Mouse (Mus musculus) lung, embryonic 16.5 days (tissue): ENCODE measurements at regions not wholly inside any gene's neighbourhood (a gene's known extent, or its start where the extent isn't known, plus 50 kb on each side); places are given as distances from the start of the nearest gene placed in this dataset.
"Not testable (repeated sequence)": the region's sequence is repeated elsewhere in the genome, so short reads cannot be mapped to it uniquely, and the experiment has no call there.

Experiments
- ATAC-seq: fragments of 200-750 bp; cut with Nextera tagmentation; 2 replicates; pipeline ENCODE4 v1.8.0; 2017; ENCODE audit warnings: low read depth, mild to moderate bottlenecking, moderate library complexity
- H3K27ac ChIP-seq: fragments of 300-500 bp; sonication (generic); 2 replicates; pipeline ENCODE4 v1.5.1; 2014; ENCODE audit warnings: mild to moderate bottlenecking, control low read depth, low read length
- H3K27me3 ChIP-seq: fragments of 300-500 bp; sonication (generic); 2 replicates; pipeline ENCODE4 v1.6.1; 2014; ENCODE audit warnings: low read depth, low read length, mixed read lengths; ENCODE audit not compliant: control insufficient read depth, insufficient read depth
- H3K36me3 ChIP-seq: fragments of 300-500 bp; sonication (generic); 2 replicates; pipeline ENCODE4 v1.6.1; 2014; ENCODE audit warnings: low read length; ENCODE audit not compliant: control insufficient read depth, insufficient read depth
- H3K4me1 ChIP-seq: fragments of 300-500 bp; sonication (generic); replicated peaks from 2 replicates; pipeline ENCODE4 v1.6.1; 2014; ENCODE audit warnings: low read length, mixed read lengths; ENCODE audit not compliant: control insufficient read depth, insufficient read depth
- H3K4me2 ChIP-seq: fragments of 300-500 bp; sonication (generic); 2 replicates; pipeline ENCODE4 v1.6.1; 2014; ENCODE audit warnings: low read depth, low read length, control low read depth
- H3K4me3 ChIP-seq: fragments of 300-500 bp; sonication (generic); 2 replicates; pipeline ENCODE4 v1.5.1; 2014; ENCODE audit warnings: mild to moderate bottlenecking, low read length, control low read depth
- H3K9ac ChIP-seq: fragments of 300-500 bp; sonication (generic); 2 replicates; pipeline ENCODE4 v1.6.1; 2014; ENCODE audit warnings: low read length, control low read depth
- H3K9me3 ChIP-seq: fragments of 300-500 bp; sonication (generic); 2 replicates; pipeline ENCODE4 v1.6.1; 2016; ENCODE audit warnings: low read length; ENCODE audit not compliant: control insufficient read depth
- WGBS: fragments of 180-500 bp; shearing (Covaris S2); extraction: QIAGEN DNeasy Blood & Tissue Kit; methylation state at CpG from one replicate; pipeline ENCODE4 v1.1.7; 2014; 5-methylcytosine and 5-hydroxymethylcytosine counted together

GRCm38 (mm10) chr1:189127367-189127766 lies 119.7 kb upstream of the Kctd3 start:
- Histone ChIP-seq H3K4me1 (no peaks in the 10 kb centered on the region), H3K9ac (no peak overlapping the region), H3K4me3 (no peak overlapping the region), H3K27ac (no peak overlapping the region), H3K4me2 (no peak overlapping the region), H3K36me3 (no peaks in the 10 kb centered on the region), H3K27me3 (no peaks in the 10 kb centered on the region), H3K9me3 (no peaks in the 10 kb centered on the region)
- WGBS = 58% methylated on average over 5 of the region's 5 CpGs
- ATAC-seq = no peak

- H3K27me3 ChIP-seq = no peaks in the 10 kb centered on the region
Measured at GRCm38 (mm10) chr1:189119941-189120735, 112.5 kb upstream of the Kctd3 start.

GRCm38 (mm10) chr1:189119005-189119404 lies 111.4 kb upstream of the Kctd3 start:
- H3K4me1 ChIP-seq, H3K36me3 ChIP-seq, H3K4me3 ChIP-seq, H3K27me3 ChIP-seq, H3K9ac ChIP-seq, H3K9me3 ChIP-seq, H3K4me2 ChIP-seq, H3K27ac ChIP-seq: not testable (repeated sequence)
- 38% methylated on average over 1 of the region's 1 CpGs for WGBS
- ATAC-seq = peak; percentile 75

More at GRCm38 (mm10) chr1:189119941-189120735, 112.5 kb upstream of the Kctd3 start:
- peak; percentile 42 for ATAC-seq
- 55% methylated on average over 6 of the region's 6 CpGs for WGBS
- no peak overlapping the region for H3K4me3 ChIP-seq
- H3K9me3 ChIP-seq = no peaks in the 10 kb centered on the region
- H3K27ac ChIP-seq = no peak overlapping the region
- no peaks in the 10 kb centered on the region for H3K36me3 ChIP-seq
- H3K9ac ChIP-seq = no peak overlapping the region
- no peak overlapping the region for H3K4me2 ChIP-seq
- H3K4me1 ChIP-seq = no peaks in the 10 kb centered on the region

GRCm38 (mm10) chr1:189118582-189118981 lies 110.9 kb upstream of the Kctd3 start:
- Histone ChIP-seq H3K4me1 (no peaks in the 10 kb centered on the region), H3K9ac (no peak overlapping the region), H3K27ac (no peak overlapping the region; the same call in 1 of the 2 replicates), H3K27me3 (no peaks in the 10 kb centered on the region), H3K4me3 (no peak overlapping the region), H3K36me3 (no peaks in the 10 kb centered on the region), H3K4me2 (no peak overlapping the region), H3K9me3 (no peaks in the 10 kb centered on the region)
- 19% methylated on average over 5 of the region's 5 CpGs for WGBS
- peak; percentile 79 for ATAC-seq

- Histone ChIP-seq H3K27ac (no peak overlapping the region), H3K4me2 (no peak overlapping the region), H3K36me3 (no peaks in the 10 kb centered on the region), H3K27me3 (no peaks in the 10 kb centered on the region), H3K9me3 (no peaks in the 10 kb centered on the region), H3K4me3 (no peak overlapping the region), H3K4me1 (no peaks in the 10 kb centered on the region; the same call in 1 of the 2 replicates), H3K9ac (no peak overlapping the region)
- ATAC-seq = no peak
- WGBS = 54% methylated on average over 8 of the region's 8 CpGs
Measured at GRCm38 (mm10) chr1:189115914-189116313, 108.3 kb upstream of the Kctd3 start.

DNA sequence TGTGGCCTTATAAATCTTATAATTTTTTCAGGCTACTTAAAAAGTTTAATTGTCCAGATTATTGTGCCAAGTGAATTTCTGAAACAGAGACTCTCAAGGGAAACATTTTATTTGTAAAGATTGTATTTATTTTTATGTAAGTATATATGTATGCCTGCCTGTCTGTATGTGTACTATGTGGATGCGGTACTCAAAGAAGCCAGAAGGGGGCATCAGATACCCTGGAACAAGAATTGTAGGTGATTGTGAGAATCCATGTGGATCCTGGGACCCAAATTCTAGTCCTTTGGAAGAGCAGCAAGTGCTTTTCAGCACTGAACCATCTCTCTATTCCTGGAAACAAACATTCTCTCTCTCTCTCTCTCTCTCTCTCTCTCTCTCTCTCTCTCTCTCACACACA lies 107.6 kb upstream of the Kctd3 start:
- H3K4me2 ChIP-seq = no peak overlapping the region
- no peak overlapping the region for H3K27ac ChIP-seq
- no peaks in the 10 kb centered on the region; the same call in 1 of the 2 replicates for H3K4me1 ChIP-seq
- no peak overlapping the region for H3K4me3 ChIP-seq
- no peaks in the 10 kb centered on the region for H3K27me3 ChIP-seq
- 100% methylated on average over 1 of the region's 1 CpGs for WGBS
- H3K9ac ChIP-seq = no peak overlapping the region
- no peaks in the 10 kb centered on the region for H3K9me3 ChIP-seq
- no peaks in the 10 kb centered on the region for H3K36me3 ChIP-seq
- ATAC-seq = no peak

DNA sequence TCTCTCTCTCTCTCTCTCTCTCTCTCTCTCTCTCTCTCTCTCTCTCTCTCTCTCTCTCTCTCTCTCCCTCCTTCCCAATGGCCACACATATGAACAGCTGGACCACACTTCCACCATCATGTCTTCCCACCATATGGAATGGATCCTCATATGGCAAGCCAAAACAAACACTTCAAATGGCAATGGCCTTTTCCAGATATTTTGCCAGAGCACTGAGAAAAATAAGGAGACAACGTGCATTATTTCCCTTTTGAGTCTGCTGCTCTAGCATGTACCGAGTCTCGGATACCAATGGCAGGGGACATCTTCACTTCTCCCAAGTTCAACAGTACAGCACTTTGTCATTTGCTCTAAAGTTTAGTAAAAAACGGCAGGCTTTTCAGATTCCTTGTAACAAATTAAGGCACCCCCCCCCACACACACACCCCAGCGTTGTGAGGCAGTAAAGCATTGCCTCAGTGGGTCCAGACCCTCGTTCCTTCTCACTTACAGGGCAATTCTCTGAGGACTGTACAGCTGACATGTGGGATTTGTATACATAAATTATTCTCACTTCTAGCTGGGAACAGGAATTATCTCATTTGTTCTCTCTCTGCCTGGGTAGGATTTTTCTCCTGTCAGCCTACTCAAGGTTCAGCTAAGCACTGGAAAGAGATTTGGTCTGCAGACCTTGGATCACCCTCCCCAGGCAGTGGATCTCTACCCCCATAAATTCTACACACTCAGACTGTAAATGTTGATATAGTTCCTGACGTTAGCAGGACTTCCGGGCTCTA lies 100.8 kb upstream of the Kctd3 start:
- WGBS = 39% methylated on average over 8 of the region's 8 CpGs
- H3K36me3 ChIP-seq = no peaks in the 10 kb centered on the region
- H3K4me2 ChIP-seq = 0 out of 2 replicates have a peak overlapping the region, but pooled peaks have one; percentile 5
- peaks cover 6% of the 10 kb centered on the region for H3K4me1 ChIP-seq
- peak overlapping the region; percentile 90 for H3K27ac ChIP-seq
- H3K4me3 ChIP-seq = no peak overlapping the region
- no peaks in the 10 kb centered on the region for H3K27me3 ChIP-seq
- peak; percentile 89 for ATAC-seq
- no peaks in the 10 kb centered on the region for H3K9me3 ChIP-seq
- no peak overlapping the region for H3K9ac ChIP-seq

DNA sequence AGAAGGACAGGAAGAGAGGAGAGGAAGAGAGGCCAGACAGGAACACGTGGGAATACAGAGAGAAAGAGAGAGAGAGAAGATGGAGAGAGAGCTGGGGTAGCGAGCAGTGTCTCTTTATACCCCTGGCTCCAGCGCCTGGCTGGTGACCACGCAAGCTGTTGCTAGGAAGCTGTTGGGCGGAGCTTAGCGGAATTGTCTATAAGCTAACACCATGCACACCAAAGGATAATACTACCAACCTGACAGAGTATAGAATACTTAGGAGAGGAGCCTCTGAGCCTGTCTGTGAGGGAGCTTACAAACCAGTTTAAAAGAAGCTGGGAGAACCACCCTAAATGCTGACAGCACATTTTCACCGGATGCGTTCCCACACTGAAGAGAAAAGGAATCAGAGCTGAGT lies 100.2 kb upstream of the Kctd3 start:
- peak overlapping the region; percentile 77 for H3K27ac ChIP-seq
- no peak overlapping the region for H3K4me2 ChIP-seq
- no peaks in the 10 kb centered on the region for H3K9me3 ChIP-seq
- H3K9ac ChIP-seq = no peak overlapping the region
- 44% methylated on average over 8 of the region's 8 CpGs for WGBS
- H3K4me3 ChIP-seq = no peak overlapping the region
- ATAC-seq = peak; percentile 57
- no peaks in the 10 kb centered on the region for H3K36me3 ChIP-seq
- H3K27me3 ChIP-seq = no peaks in the 10 kb centered on the region
- peaks cover 6% of the 10 kb centered on the region for H3K4me1 ChIP-seq

- no peak overlapping the region for H3K9ac ChIP-seq
- H3K4me1 ChIP-seq = peaks cover 6% of the 10 kb centered on the region
- no peaks in the 10 kb centered on the region for H3K36me3 ChIP-seq
- WGBS = 80% methylated on average over 3 of the region's 3 CpGs
- no peak overlapping the region for H3K4me3 ChIP-seq
- H3K27me3 ChIP-seq = no peaks in the 10 kb centered on the region
- H3K27ac ChIP-seq = no peak overlapping the region
- ATAC-seq = no peak
- no peak overlapping the region for H3K4me2 ChIP-seq
- no peaks in the 10 kb centered on the region for H3K9me3 ChIP-seq
Measured at GRCm38 (mm10) chr1:189107156-189107555, 99.5 kb upstream of the Kctd3 start.
